Mouse (Mus musculus) brain, embryonic 14.5 days (tissue): ENCODE data around the gene Mafk.

ENCODE experiments used
- CTCF ChIP-seq: fragments of 200-500 bp; IDR thresholded peaks from 2 replicates; pipeline ENCODE4 v1.5.1; 2012; ENCODE audit warnings: inconsistent platforms, mild to moderate bottlenecking, moderate library complexity, borderline replicate concordance; ENCODE audit not compliant: insufficient read depth, insufficient read length; ENCODE audit errors: extremely low read depth
- POLR2A ChIP-seq: fragments of 200-500 bp; IDR thresholded peaks from 2 replicates; pipeline ENCODE4 v1.6.1; 2012; ENCODE audit warnings: mild to moderate bottlenecking, inconsistent platforms, borderline replicate concordance; ENCODE audit not compliant: poor library complexity, insufficient read depth, insufficient read length, severe bottlenecking; ENCODE audit errors: extremely low read depth

DNA sequence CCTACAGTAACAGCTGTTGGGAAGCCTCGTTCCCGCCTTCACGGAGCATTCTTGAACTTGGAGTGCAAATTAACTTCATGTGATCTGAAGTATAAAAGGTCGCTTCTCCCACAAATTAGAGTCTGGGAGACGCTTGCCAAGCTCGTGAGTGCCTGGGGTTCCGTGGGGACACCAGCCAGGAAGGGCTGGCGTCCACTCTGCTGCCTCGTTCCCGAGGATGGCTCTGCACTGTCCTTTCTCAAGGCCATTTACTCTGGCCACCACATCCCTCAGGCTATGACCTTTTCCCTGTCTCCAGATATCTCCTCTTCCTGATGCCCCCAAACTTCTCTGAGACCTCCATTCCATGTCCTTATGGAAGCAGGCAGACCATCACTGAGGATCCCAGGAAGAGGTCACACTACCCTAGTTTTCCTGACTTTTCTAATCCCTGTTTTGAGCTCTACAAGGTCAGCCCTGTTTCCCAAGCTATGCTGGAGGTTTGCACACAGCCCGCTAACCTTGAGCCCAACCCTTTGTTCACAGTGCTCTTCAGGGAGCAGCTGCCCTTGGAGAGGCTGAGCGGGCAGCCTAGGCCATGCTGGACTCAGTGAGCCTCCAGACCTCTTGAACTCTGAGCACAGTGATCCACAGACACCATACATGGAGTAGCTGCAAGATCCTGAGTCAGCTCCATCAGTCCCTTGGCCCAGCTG lies 58.5 kb downstream of the Mafk start:
- TF ChIP-seq POLR2A = no peak
- no peak for TF ChIP-seq CTCF
